Mouse (Mus musculus): ENCODE data around the gene Tmem217. TPM values are rescaled to one million over a fixed set of nuclear protein-coding genes. Genes with fewer than 3 reads are reported as not detected.
A peak's percentile ranks its signal among the peaks of the same experiment; 100 is the strongest.

Tmem217 gene
- polyA plus RNA-seq, 1 experiment from 2014 or later: 0.51 TPM

- H3K27me3 ChIP-seq (ENCODE audit: insufficient read depth, low read length): no peaks in the 10 kb centered on the region
- H3K4me2 ChIP-seq (ENCODE audit: low read length): no peak overlapping the region
- no peaks in the 10 kb centered on the region for H3K4me1 ChIP-seq (replicated peaks; ENCODE audit: insufficient read depth, low read length)
- H3K36me3 ChIP-seq (ENCODE audit: insufficient read depth, low read length): no peaks in the 10 kb centered on the region
- DNase-seq (ENCODE audit: low spot score) (no peak), ATAC-seq (replicated peaks; ENCODE audit: low FRiP score, low read depth) (no peak)
- no peak overlapping the region for H3K4me3 ChIP-seq (replicated peaks; ENCODE audit: low read depth, low read length)
- no peak overlapping the region for H3K9ac ChIP-seq (ENCODE audit: low read depth, low read length)
- H3K9me3 ChIP-seq (replicated peaks; ENCODE audit: low read length): no peaks in the 10 kb centered on the region
- no peak overlapping the region for H3K27ac ChIP-seq
- TF ChIP-seq CTCF (IDR thresholded peaks at IDR 0.05; ENCODE audit: low read depth): peak; percentile 25; the same call in 1 of the 2 replicates
- WGBS: 98% methylated on average over 7 of the region's 7 CpGs
Measured at GRCm38 (mm10) chr17:29482632-29483031, 69.6 kb downstream of the Tmem217 start.

GRCm38 (mm10) chr17:29480256-29480655, 71.9 kb downstream of the Tmem217 start:
- Histone ChIP-seq H3K27me3 (ENCODE audit: insufficient read depth, low read length) (no peaks in the 10 kb centered on the region), H3K36me3 (ENCODE audit: insufficient read depth, low read length) (no peaks in the 10 kb centered on the region), H3K4me2 (ENCODE audit: low read length) (no peak overlapping the region), H3K4me1 (replicated peaks; ENCODE audit: insufficient read depth, low read length) (no peaks in the 10 kb centered on the region), H3K27ac (no peak overlapping the region), H3K4me3 (replicated peaks; ENCODE audit: low read depth, low read length) (no peak overlapping the region), H3K9ac (ENCODE audit: low read depth, low read length) (no peak overlapping the region), H3K9me3 (replicated peaks; ENCODE audit: low read length) (no peaks in the 10 kb centered on the region)
- no peak for TF ChIP-seq CTCF (IDR thresholded peaks at IDR 0.05; ENCODE audit: low read depth)
- no peak for ATAC-seq (replicated peaks; ENCODE audit: low FRiP score, low read depth)
- DNase-seq (ENCODE audit: low spot score): no peak
- 85% methylated on average over 2 of the region's 2 CpGs for WGBS

- no peak for TF ChIP-seq CTCF (IDR thresholded peaks at IDR 0.05; ENCODE audit: low read depth)
- DNase-seq (ENCODE audit: low spot score) (no peak), ATAC-seq (replicated peaks; ENCODE audit: low FRiP score, low read depth) (no peak)
- no peak overlapping the region for H3K4me2 ChIP-seq (ENCODE audit: low read length)
- no peak overlapping the region for H3K27ac ChIP-seq
- H3K27me3 ChIP-seq (ENCODE audit: insufficient read depth, low read length): no peaks in the 10 kb centered on the region
- no peaks in the 10 kb centered on the region for H3K36me3 ChIP-seq (ENCODE audit: insufficient read depth, low read length)
- H3K4me1 ChIP-seq (replicated peaks; ENCODE audit: insufficient read depth, low read length): no peaks in the 10 kb centered on the region
- no peaks in the 10 kb centered on the region for H3K9me3 ChIP-seq (replicated peaks; ENCODE audit: low read length)
- no peak overlapping the region for H3K4me3 ChIP-seq (replicated peaks; ENCODE audit: low read depth, low read length)
- H3K9ac ChIP-seq (ENCODE audit: low read depth, low read length): no peak overlapping the region
- WGBS: 83% methylated on average over 4 of the region's 4 CpGs
Measured at GRCm38 (mm10) chr17:29478271-29478670, 73.9 kb downstream of the Tmem217 start.

GRCm38 (mm10) chr17:29477357-29477756, 74.8 kb downstream of the Tmem217 start:
- Histone ChIP-seq H3K9me3 (replicated peaks; ENCODE audit: low read length) (no peaks in the 10 kb centered on the region), H3K36me3 (ENCODE audit: insufficient read depth, low read length) (no peaks in the 10 kb centered on the region), H3K4me1 (replicated peaks; ENCODE audit: insufficient read depth, low read length) (no peaks in the 10 kb centered on the region), H3K4me2 (ENCODE audit: low read length) (no peak overlapping the region), H3K4me3 (replicated peaks; ENCODE audit: low read depth, low read length) (no peak overlapping the region), H3K27me3 (ENCODE audit: insufficient read depth, low read length) (no peaks in the 10 kb centered on the region), H3K27ac (no peak overlapping the region), H3K9ac (ENCODE audit: low read depth, low read length) (no peak overlapping the region)
- no peak for TF ChIP-seq CTCF (IDR thresholded peaks at IDR 0.05; ENCODE audit: low read depth)
- DNase-seq (ENCODE audit: low spot score): no peak
- 94% methylated on average over 10 of the region's 10 CpGs for WGBS
- ATAC-seq (replicated peaks; ENCODE audit: low FRiP score, low read depth): no peak

GRCm38 (mm10) chr17:29476461-29476860, 75.7 kb downstream of the Tmem217 start:
- no peak for TF ChIP-seq CTCF (IDR thresholded peaks at IDR 0.05; ENCODE audit: low read depth)
- H3K4me2 ChIP-seq (ENCODE audit: low read length): no peak overlapping the region
- no peak overlapping the region for H3K27ac ChIP-seq
- 83% methylated on average over 4 of the region's 4 CpGs for WGBS
- DNase-seq (ENCODE audit: low spot score) (no peak), ATAC-seq (replicated peaks; ENCODE audit: low FRiP score, low read depth) (no peak)
- no peaks in the 10 kb centered on the region for H3K9me3 ChIP-seq (replicated peaks; ENCODE audit: low read length)
- no peaks in the 10 kb centered on the region for H3K27me3 ChIP-seq (ENCODE audit: insufficient read depth, low read length)
- no peak overlapping the region for H3K9ac ChIP-seq (ENCODE audit: low read depth, low read length)
- H3K4me3 ChIP-seq (replicated peaks; ENCODE audit: low read depth, low read length): no peak overlapping the region
- no peaks in the 10 kb centered on the region for H3K4me1 ChIP-seq (replicated peaks; ENCODE audit: insufficient read depth, low read length)
- H3K36me3 ChIP-seq (ENCODE audit: insufficient read depth, low read length): no peaks in the 10 kb centered on the region

Small RNA genes within 50 kb of the gene (microRNA-seq; reads per million reads assigned to microRNA genes)
- not detected for gene Mir7667

Other genes starting within 250 kb of the Tmem217 start
- 3.1 and 4.1 TPM in 2 replicates for gene Pi16, start 234.7 kb downstream of the Tmem217 start, polyA plus RNA-seq (2015; fragmentation: Nextera tagmentation; extraction: Ambion mirVana)
- 307 and 309 TPM in 2 replicates for gene Mtch1, start 204.5 kb downstream of the Tmem217 start, polyA plus RNA-seq (2015; fragmentation: Nextera tagmentation; extraction: Ambion mirVana)
- gene Fgd2, start 191.5 kb downstream of the Tmem217 start, polyA plus RNA-seq (2015; fragmentation: Nextera tagmentation; extraction: Ambion mirVana): 12.3 and 12.5 TPM in 2 replicates
- gene Pim1, start 61.6 kb downstream of the Tmem217 start, polyA plus RNA-seq (2015; fragmentation: Nextera tagmentation; extraction: Ambion mirVana): 21.3 and 21.6 TPM in 2 replicates
- not detected in 2 replicates for gene Gm17657, start 2.7 kb downstream of the Tmem217 start, polyA plus RNA-seq (2015; fragmentation: Nextera tagmentation; extraction: Ambion mirVana)
- 11.9 and 12.0 TPM in 2 replicates for gene Tbc1d22b, start 2.6 kb downstream of the Tmem217 start, polyA plus RNA-seq (2015; fragmentation: Nextera tagmentation; extraction: Ambion mirVana)
- gene Rnf8, start 62.4 kb upstream of the Tmem217 start, polyA plus RNA-seq (2015; fragmentation: Nextera tagmentation; extraction: Ambion mirVana): 50.3 and 56.1 TPM in 2 replicates
- gene Gm28043, start 62.5 kb upstream of the Tmem217 start, polyA plus RNA-seq (2015; fragmentation: Nextera tagmentation; extraction: Ambion mirVana): 1.2 and 2.1 TPM in 2 replicates
- gene Cmtr1, start 108.2 kb upstream of the Tmem217 start, polyA plus RNA-seq (2015; fragmentation: Nextera tagmentation; extraction: Ambion mirVana): 102 and 110 TPM in 2 replicates
- 8.2 and 9.2 TPM in 2 replicates for gene Ccdc167, start 164.7 kb upstream of the Tmem217 start, polyA plus RNA-seq (2015; fragmentation: Nextera tagmentation; extraction: Ambion mirVana)

Data from kidney, postnatal 0 days (tissue).